Mouse (Mus musculus): ENCODE measurements around the gene Sumo1. TPM values are rescaled to one million over a fixed set of nuclear protein-coding genes. Genes with fewer than 3 reads are reported as not detected.

Sumo1 gene
- polyA plus RNA-seq, 1 experiment from 2014 or later: 445 TPM

DNA sequence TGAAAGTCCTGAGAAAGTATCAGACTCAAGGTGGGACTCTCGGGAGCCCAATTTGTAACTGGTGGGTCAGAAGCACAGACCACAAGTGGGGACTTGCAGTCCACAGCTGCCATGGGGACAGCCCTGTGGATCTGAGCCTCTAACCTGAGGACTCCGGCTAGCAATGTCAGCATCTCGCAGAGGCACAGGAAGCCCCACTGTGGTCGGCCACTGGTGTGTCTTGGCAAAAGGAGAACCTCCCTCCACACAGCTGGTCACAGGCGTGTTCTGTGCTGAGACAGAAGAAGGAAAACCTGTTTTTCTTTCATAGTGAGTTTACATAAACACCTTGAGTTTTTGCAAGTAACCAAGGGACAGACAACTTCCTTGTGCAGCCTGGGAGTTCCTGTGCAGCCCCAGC is 104.8 kb downstream of the Sumo1 start:
- Histone ChIP-seq H3K4me3 (no peak overlapping the region), H3K9ac (no peak overlapping the region), H3K4me2 (replicated peaks) (no peak overlapping the region), H3K4me1 (no peaks in the 10 kb centered on the region), H3K36me3 (peaks cover 4% of the 10 kb centered on the region; the same call in 1 of the 2 replicates), H3K9me3 (no peaks in the 10 kb centered on the region), H3K27ac (no peak overlapping the region), H3K27me3 (replicated peaks) (no peaks in the 10 kb centered on the region)
- WGBS: 78% methylated on average over 5 of the region's 5 CpGs
- no peak for ATAC-seq (ENCODE audit: low FRiP score, low read depth)

DNA sequence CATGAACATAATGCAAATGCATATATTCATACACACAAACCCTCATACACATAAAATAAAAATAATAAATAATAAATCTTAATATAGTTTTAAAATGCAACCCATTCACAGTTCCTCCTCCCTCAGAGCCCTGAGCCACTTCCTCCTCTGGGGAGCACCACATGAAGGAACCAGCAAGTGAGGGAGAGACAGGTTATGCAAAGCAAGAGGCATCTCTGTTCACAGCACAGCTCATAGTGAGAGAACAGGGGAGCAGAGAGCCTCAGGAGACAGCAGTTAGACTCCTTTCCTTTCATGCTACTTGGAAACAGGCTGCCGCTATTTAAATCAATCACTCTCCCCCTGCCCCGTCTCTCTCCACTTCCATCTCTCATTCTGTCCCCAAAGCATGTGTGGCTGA is 107.1 kb downstream of the Sumo1 start:
- no peak overlapping the region for H3K4me3 ChIP-seq
- H3K4me2 ChIP-seq (replicated peaks): no peak overlapping the region
- no peak for ATAC-seq (ENCODE audit: low FRiP score, low read depth)
- 68% methylated on average over 2 of the region's 2 CpGs for WGBS
- no peak overlapping the region for H3K27ac ChIP-seq
- peaks cover 4% of the 10 kb centered on the region; the same call in 1 of the 2 replicates for H3K36me3 ChIP-seq
- H3K9ac ChIP-seq: no peak overlapping the region
- H3K9me3 ChIP-seq: no peaks in the 10 kb centered on the region
- H3K4me1 ChIP-seq: no peaks in the 10 kb centered on the region
- no peaks in the 10 kb centered on the region for H3K27me3 ChIP-seq (replicated peaks)

DNA sequence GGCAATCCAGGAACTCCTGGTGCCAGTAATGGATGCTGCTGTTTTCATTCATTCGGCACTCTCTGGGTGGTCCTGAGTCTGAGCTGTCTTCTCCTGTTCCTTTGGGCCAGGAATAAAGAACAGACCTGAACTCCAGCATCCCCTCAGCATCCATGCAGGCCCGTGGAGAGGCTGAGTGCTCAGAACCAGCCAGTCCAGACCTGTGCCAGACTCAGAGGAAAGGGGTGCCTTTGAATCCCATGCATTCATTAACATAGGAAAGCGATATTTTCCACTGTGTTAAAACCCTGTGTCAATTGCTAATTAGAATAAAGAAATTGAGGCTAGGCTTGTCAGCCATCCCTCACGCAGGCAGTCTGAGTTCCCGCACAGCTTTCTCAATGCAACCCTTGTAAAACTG is 116.9 kb downstream of the Sumo1 start:
- H3K36me3 ChIP-seq: no peaks in the 10 kb centered on the region
- no peak overlapping the region for H3K9ac ChIP-seq
- ATAC-seq (ENCODE audit: low FRiP score, low read depth): peak; percentile 51
- H3K9me3 ChIP-seq: no peaks in the 10 kb centered on the region
- WGBS: 43% methylated on average over 5 of the region's 5 CpGs
- H3K4me1 ChIP-seq: peaks cover 19% of the 10 kb centered on the region
- no peak overlapping the region for H3K27ac ChIP-seq
- no peak overlapping the region for H3K4me3 ChIP-seq
- H3K4me2 ChIP-seq (replicated peaks): no peak overlapping the region
- no peaks in the 10 kb centered on the region for H3K27me3 ChIP-seq (replicated peaks)

DNA sequence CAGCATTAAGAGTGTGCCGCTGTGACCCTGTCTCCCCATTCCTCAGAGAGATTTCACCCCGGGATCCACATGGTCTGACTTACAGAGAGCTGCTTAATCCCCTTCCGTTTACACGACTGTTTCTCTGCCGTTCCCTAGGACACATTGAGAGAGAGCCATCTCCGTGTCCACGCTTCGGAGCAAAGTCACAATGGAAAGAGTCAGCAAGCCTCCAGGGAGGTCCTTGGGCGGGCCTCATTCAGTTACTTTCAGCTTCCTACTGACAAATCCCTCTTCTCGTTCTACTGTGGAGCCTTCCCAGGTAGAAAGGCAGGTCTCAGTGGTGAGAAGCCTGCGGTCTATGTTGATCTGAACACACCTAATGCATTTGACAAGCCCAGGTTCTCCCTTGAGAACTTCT is 119.6 kb downstream of the Sumo1 start:
- peaks cover 23% of the 10 kb centered on the region for H3K4me1 ChIP-seq
- no peak overlapping the region for H3K4me3 ChIP-seq
- no peak overlapping the region for H3K4me2 ChIP-seq (replicated peaks)
- H3K36me3 ChIP-seq: no peaks in the 10 kb centered on the region
- H3K9me3 ChIP-seq: no peaks in the 10 kb centered on the region
- no peak overlapping the region for H3K27ac ChIP-seq
- no peak overlapping the region for H3K9ac ChIP-seq
- 82% methylated on average over 11 of the region's 11 CpGs for WGBS
- ATAC-seq (ENCODE audit: low FRiP score, low read depth): no peak
- H3K27me3 ChIP-seq (replicated peaks): no peaks in the 10 kb centered on the region

DNA sequence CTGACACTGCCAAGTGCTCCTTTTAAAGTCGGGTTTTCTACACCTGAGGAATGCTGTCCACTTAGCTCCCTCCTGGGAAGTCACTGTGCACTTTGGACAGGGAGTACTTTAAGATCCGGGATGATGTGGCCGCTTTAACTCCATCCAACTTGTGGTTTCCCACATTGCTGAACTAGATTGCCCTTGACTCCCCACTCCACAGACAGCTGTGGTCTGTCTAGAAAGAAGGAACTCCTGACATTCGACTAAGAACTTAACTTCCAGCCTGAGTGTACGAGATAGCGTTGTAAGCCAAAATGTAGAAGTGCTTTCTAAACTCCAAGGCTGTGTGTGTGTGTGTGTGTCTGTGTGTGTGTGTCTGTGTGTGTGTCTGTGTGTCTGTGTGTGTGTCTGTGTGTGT is 120.4 kb downstream of the Sumo1 start:
- H3K4me3 ChIP-seq: no peak overlapping the region
- H3K9ac ChIP-seq: no peak overlapping the region
- H3K4me1 ChIP-seq: peaks cover 23% of the 10 kb centered on the region
- no peaks in the 10 kb centered on the region for H3K36me3 ChIP-seq
- no peak overlapping the region for H3K4me2 ChIP-seq (replicated peaks)
- H3K9me3 ChIP-seq: no peaks in the 10 kb centered on the region
- ATAC-seq (ENCODE audit: low FRiP score, low read depth): no peak
- H3K27me3 ChIP-seq (replicated peaks): no peaks in the 10 kb centered on the region
- H3K27ac ChIP-seq: no peak overlapping the region
- WGBS: 85% methylated on average over 6 of the region's 6 CpGs

DNA sequence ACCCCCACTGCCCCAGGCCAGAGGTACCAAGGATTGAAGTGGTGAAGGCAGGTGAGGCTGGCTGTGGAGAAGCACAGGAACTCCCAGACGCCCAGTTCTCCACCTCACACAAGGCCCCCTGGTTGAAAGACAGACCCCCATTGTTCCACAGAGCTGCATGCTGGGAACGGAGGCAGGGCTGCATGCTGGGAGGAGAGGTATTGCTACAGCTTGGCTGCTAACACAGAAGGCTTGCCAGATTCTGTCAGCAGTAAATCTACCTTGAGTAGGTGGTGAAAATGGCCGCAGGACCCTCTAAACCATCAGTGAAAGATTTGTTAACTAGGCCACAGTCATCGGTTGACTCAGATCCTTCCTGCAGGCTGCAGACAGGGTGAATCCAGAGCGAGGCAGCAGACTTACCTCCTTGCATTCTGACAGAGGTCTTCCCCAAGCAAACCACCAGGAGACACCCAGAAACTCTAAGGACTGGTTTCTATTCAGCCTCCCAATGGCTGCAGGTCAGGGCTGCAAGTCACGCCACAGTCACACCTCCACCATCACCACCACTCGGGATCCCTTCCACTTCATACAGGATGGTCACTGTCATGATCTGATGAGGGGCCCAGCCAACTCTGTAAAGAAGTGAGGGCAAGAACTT is 121.5 kb downstream of the Sumo1 start:
- H3K4me1 ChIP-seq: peaks cover 23% of the 10 kb centered on the region
- no peaks in the 10 kb centered on the region for H3K27me3 ChIP-seq (replicated peaks)
- H3K4me3 ChIP-seq: no peak overlapping the region
- H3K36me3 ChIP-seq: no peaks in the 10 kb centered on the region
- H3K4me2 ChIP-seq (replicated peaks): no peak overlapping the region
- H3K9ac ChIP-seq: no peak overlapping the region
- 42% methylated on average over 7 of the region's 7 CpGs for WGBS
- H3K27ac ChIP-seq: no peak overlapping the region
- H3K9me3 ChIP-seq: no peaks in the 10 kb centered on the region
- peak; percentile 51 for ATAC-seq (ENCODE audit: low FRiP score, low read depth)

DNA sequence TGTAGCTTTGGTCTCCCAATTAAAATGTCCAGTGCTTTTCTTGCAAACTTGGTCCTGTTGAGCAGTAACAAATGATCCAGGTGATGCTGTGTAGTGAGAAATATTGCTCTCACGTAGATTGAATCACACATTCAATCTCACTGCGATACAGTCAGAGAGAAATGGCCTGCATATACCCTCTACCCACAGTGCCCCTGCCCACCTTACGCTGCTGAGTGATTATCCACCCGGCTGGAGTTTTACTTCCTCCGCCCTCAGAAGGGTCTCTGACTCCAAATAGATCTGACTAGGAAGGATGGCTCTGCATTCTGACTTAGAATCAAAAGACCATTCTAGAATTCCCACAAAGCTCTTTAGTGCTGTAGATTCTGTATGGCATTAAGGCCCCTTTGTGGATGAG is 122.1 kb downstream of the Sumo1 start:
- H3K9ac ChIP-seq: no peak overlapping the region
- H3K36me3 ChIP-seq: no peaks in the 10 kb centered on the region
- H3K9me3 ChIP-seq: no peaks in the 10 kb centered on the region
- ATAC-seq (ENCODE audit: low FRiP score, low read depth): 0 out of 2 replicates have a peak, but pooled peaks have one; percentile 54
- no peaks in the 10 kb centered on the region for H3K27me3 ChIP-seq (replicated peaks)
- H3K4me3 ChIP-seq: no peak overlapping the region
- H3K27ac ChIP-seq: no peak overlapping the region
- WGBS: 61% methylated on average over 5 of the region's 5 CpGs
- peaks cover 18% of the 10 kb centered on the region for H3K4me1 ChIP-seq
- no peak overlapping the region for H3K4me2 ChIP-seq (replicated peaks)

DNA sequence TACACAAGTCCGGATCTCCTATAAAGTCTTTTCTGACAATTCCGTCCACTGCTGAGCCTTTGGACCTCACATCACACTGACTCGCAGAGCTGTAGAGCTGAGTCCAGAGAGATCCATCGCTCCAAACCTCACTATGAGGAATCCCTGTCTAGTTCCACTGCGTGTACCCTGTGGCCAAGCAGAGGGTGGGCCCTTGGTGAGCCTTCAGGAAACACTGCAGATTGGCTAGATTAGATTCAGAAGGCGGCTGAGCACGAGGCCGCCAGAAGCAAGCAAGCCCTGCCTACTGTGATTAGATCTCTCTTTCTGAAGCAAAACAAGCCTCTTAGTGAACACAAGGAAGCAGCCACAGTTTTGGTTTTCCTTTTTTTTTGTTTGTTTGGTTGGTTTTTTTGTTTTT is 126.7 kb downstream of the Sumo1 start:
- WGBS: 88% methylated on average over 8 of the region's 8 CpGs
- Histone ChIP-seq H3K27me3 (replicated peaks) (no peaks in the 10 kb centered on the region), H3K4me3 (no peak overlapping the region), H3K36me3 (no peaks in the 10 kb centered on the region), H3K27ac (no peak overlapping the region), H3K4me1 (peaks cover 6% of the 10 kb centered on the region), H3K4me2 (replicated peaks) (no peak overlapping the region), H3K9me3 (no peaks in the 10 kb centered on the region), H3K9ac (no peak overlapping the region)
- no peak for ATAC-seq (ENCODE audit: low FRiP score, low read depth)

DNA sequence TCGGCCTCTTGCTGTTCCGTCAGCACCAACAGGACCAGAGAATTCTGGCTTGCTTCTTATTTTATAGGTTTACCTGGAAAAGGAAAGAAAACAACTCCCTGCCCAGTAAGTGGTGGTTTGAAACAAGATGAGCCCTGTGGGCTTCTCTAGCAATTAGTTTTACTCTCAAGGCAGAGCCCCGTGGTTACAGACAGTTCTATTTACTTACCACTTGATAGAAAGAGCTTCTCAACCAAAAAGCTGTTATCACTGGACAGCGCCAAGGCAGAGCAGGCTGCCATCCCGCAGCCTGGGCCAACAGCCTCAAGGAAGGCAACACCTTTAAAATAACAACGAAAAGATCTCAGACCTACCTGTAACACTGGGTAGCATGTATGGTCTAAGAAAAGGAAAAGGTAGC is 128.4 kb downstream of the Sumo1 start:
- H3K4me3 ChIP-seq: no peak overlapping the region
- WGBS: 73% methylated on average over 6 of the region's 6 CpGs

DNA sequence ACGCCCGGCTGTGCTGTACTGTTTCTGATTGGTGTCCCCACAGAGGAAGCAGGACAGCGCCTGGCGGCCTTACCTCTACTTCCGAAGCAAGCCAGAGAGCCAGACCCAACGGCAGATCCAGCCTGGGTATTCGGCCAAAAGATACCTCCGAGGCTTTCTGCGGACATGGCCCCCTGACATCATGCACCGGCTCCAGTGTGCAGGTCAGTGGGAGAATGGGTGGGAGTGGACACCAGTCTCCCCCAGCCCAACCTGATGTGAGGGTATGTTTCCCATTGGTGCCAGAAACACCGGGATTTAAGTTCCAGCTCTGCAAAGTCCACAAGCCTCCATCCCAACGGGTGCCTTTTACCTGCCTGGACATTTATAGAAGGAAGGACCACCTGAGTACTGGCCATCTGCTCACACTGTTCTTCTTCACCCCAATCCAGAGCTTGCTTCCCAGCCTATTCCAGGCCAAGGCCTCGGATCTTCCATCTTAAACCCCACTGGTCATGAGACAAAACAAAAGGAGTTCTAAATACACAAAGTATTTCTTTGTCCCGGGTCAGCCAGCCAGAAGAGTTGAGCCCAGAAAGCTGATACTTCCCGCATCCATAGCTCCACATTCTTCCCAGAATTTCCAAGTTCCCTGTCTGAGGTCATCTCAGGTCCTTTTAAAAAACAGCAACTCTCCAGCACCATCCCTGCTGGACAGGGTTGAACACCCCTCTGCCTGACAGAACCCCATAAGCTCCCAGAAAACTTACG is 129.2 kb downstream of the Sumo1 start:
- no peaks in the 10 kb centered on the region for H3K4me1 ChIP-seq
- WGBS: 82% methylated on average over 16 of the region's 16 CpGs
- no peak for ATAC-seq (ENCODE audit: low FRiP score, low read depth)
- no peaks in the 10 kb centered on the region for H3K36me3 ChIP-seq
- H3K4me2 ChIP-seq (replicated peaks): no peak overlapping the region
- no peaks in the 10 kb centered on the region for H3K27me3 ChIP-seq (replicated peaks)
- no peak overlapping the region for H3K27ac ChIP-seq
- no peak overlapping the region for H3K4me3 ChIP-seq
- no peaks in the 10 kb centered on the region for H3K9me3 ChIP-seq
- no peak overlapping the region for H3K9ac ChIP-seq

More for the DNA sequence above, 128.4 kb downstream of the Sumo1 start:
- Histone ChIP-seq H3K9me3 (no peaks in the 10 kb centered on the region), H3K36me3 (no peaks in the 10 kb centered on the region), H3K4me1 (no peaks in the 10 kb centered on the region), H3K9ac (no peak overlapping the region), H3K27me3 (replicated peaks) (no peaks in the 10 kb centered on the region), H3K4me2 (replicated peaks) (no peak overlapping the region), H3K27ac (no peak overlapping the region)
- no peak for ATAC-seq (ENCODE audit: low FRiP score, low read depth)

DNA sequence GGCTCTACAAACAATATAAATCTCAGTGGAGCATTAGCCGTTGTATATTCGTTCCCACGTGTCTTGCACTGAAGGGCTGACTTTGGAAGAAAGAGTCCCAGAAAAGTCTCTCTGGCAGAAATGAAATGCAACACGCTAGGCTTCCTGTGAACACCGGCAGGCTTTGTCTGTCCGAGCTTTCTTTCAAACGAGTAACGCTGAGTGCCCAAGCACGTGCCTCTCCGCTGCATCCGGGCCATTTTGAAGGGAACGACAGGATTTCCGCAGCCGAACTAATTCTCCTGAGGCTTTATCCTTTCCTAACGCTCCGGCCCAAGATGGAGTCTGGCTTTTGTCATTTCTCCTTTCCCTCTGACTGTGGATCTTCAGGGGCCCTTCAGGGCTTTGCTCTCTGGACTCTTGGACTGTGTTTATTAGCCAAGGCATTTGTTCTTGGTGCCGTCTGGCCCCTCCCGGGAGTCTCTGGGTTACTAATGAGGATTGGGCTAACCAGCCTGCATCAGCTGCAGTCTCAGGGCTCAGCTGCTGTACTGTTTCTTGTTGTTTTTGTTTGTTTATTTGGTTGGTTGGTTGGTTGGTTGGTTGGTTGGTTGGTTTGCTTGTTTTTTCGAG is 130.0 kb downstream of the Sumo1 start:
- Histone ChIP-seq H3K27ac (no peak overlapping the region), H3K36me3 (no peaks in the 10 kb centered on the region), H3K9ac (no peak overlapping the region), H3K27me3 (replicated peaks) (no peaks in the 10 kb centered on the region), H3K4me1 (no peaks in the 10 kb centered on the region), H3K4me3 (no peak overlapping the region), H3K4me2 (replicated peaks) (no peak overlapping the region), H3K9me3 (no peaks in the 10 kb centered on the region)
- no peak for ATAC-seq (ENCODE audit: low FRiP score, low read depth)
- WGBS: 64% methylated on average over 19 of the region's 19 CpGs

DNA sequence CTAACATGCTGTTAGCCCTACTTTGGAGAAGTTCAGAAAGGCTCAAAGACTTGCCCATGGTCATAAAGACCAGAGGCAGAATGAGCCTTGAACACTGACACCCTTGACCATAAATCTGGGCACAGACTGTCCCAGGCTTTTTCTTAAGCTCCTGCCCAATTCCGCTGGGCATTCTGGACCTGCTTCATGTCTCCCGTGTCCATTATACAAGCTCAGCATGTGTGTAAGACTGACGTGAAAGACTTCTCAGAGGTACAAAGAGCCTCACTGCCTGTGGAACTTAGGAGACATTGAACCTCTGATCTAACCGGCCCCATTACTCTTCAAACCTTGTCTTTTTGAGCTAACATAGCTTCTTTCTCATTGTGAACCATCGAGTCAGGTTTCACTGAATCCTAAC is 132.3 kb downstream of the Sumo1 start:
- no peak overlapping the region for H3K9ac ChIP-seq
- H3K4me2 ChIP-seq (replicated peaks): no peak overlapping the region
- H3K4me1 ChIP-seq: peaks cover 7% of the 10 kb centered on the region
- no peaks in the 10 kb centered on the region for H3K36me3 ChIP-seq
- 64% methylated on average over 5 of the region's 5 CpGs for WGBS
- no peak overlapping the region for H3K27ac ChIP-seq
- no peaks in the 10 kb centered on the region for H3K27me3 ChIP-seq (replicated peaks)
- no peaks in the 10 kb centered on the region for H3K9me3 ChIP-seq
- ATAC-seq (ENCODE audit: low FRiP score, low read depth): no peak
- no peak overlapping the region for H3K4me3 ChIP-seq

Measured in neural tube, embryonic 12.5 days (tissue).